Mouse (Mus musculus): ENCODE measurements around the gene Arl8a. TPM values are rescaled to one million over a fixed set of nuclear protein-coding genes. Genes with fewer than 3 reads are reported as not detected.

Gene Arl8a
- polyA plus RNA-seq, 1 experiment from 2014 or later = 11.2 TPM

DNA sequence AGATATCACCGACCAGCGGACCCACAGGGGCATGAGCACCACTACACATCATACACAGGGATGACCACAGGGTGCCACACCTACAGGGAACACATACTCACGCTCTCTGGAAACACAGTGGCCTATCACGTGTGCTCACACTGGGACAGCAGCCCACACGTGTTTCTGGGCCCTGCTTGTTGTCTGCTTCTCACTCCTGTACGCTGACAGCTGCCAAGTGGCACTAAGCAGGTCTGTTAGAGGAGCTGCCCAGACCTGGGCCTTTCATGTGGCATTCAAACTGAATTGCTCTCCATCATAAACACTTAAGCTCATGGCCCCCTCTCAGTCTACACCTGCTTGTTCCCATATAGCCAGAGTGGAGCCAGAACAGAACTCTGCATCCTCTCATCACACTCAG is 9.7 kb downstream of the Arl8a start:
- 64% methylated on average over 6 of the region's 6 CpGs for WGBS (ENCODE audit: insufficient replicate concordance)
- Histone ChIP-seq H3K4me1 (replicated peaks) (peaks cover 16% of the 10 kb centered on the region), H3K36me3 (replicated peaks) (peaks cover 14% of the 10 kb centered on the region), H3K9me3 (replicated peaks) (no peaks in the 10 kb centered on the region), H3K4me2 (no peak overlapping the region), H3K27me3 (0 out of 2 replicates have a peak, but pooled peaks cover 3% of the 10 kb centered on the region), H3K27ac (replicated peaks) (no peak overlapping the region), H3K9ac (no peak overlapping the region), H3K4me3 (replicated peaks) (no peak overlapping the region)
- no peak for ATAC-seq (ENCODE audit: insufficient read depth)

DNA sequence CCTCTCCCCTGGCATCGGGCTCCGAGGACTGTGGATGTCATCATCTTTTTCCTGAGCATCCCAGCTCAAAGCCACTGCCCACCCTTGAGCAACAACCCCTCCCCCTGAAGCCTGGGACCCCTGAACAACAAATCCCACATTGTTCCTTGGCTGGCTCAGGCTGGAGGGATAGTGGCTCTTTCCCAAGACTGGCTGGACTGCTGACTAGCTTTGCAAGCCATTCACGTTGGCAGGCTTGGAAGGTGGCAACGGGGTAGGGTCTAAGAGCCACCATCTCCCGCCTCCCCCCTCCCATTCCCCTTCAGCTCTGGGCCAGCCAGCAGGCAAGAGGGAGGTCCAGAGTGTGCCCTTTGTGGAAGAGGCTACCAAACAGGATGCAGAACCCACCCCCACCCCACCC is 12.0 kb downstream of the Arl8a start:
- H3K9ac ChIP-seq = no peak overlapping the region
- H3K27ac ChIP-seq (replicated peaks) = no peak overlapping the region
- H3K4me2 ChIP-seq = no peak overlapping the region
- H3K4me3 ChIP-seq (replicated peaks) = no peak overlapping the region
- H3K9me3 ChIP-seq (replicated peaks) = no peaks in the 10 kb centered on the region
- H3K36me3 ChIP-seq (replicated peaks) = peaks cover 12% of the 10 kb centered on the region
- H3K27me3 ChIP-seq = 0 out of 2 replicates have a peak, but pooled peaks cover 3% of the 10 kb centered on the region
- no peak for ATAC-seq (ENCODE audit: insufficient read depth)
- H3K4me1 ChIP-seq (replicated peaks) = peaks cover 16% of the 10 kb centered on the region
- WGBS (ENCODE audit: insufficient replicate concordance) = 67% methylated on average over 5 of the region's 5 CpGs

DNA sequence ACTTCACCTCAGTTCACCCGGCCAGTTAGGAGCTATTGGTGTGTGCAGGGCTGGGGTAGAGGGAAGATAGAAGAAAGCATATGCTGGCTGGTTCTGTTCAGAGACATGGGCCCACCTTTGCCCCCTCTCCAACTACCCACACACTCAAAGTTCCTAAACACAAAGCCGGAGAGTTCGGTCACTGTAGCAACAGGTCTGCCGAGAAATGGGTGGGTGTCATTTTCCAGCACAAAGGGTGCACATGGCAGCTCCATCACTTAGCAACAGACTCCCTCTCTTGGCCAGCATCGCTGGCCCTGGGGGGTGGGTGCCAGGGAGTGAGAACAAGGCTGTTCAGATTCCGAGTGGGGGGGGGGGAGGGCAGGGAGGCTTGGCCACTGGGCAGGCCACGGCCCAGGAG is 12.4 kb downstream of the Arl8a start:
- WGBS (ENCODE audit: insufficient replicate concordance) = 70% methylated on average over 7 of the region's 7 CpGs
- Histone ChIP-seq H3K9ac (no peak overlapping the region), H3K4me1 (replicated peaks) (peaks cover 12% of the 10 kb centered on the region), H3K9me3 (replicated peaks) (no peaks in the 10 kb centered on the region), H3K4me2 (no peak overlapping the region), H3K36me3 (replicated peaks) (peaks cover 12% of the 10 kb centered on the region), H3K27ac (replicated peaks) (no peak overlapping the region), H3K27me3 (0 out of 2 replicates have a peak, but pooled peaks cover 3% of the 10 kb centered on the region), H3K4me3 (replicated peaks) (no peak overlapping the region)
- no peak for ATAC-seq (ENCODE audit: insufficient read depth)

DNA sequence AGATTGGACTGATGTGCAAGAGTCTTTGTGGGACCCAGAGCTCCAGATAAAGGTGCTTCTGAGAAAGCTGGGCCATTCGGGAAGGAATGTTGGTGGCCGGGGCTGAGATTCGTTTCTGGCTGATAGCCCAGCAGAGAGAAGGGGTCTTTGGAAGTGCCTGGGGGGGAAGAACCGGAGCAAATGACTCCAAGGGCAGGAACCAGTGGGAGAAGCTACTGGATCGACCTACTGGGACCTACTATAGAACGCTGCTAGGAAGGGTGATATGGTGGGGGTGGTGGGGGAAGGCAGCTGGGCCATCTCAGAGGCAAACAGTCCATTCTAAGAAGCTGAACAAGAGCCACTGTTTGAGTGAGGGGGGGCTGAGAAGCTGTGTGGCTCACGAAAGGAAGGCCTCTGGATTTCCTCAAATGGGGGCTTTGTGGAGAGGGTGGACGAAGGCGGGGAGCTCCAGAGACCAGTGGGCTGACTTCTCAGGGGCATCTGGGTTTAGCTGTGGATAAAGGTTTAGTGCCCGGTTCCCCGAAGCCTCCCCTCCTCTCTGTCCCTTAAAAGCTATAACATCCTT is 13.0 kb downstream of the Arl8a start:
- Histone ChIP-seq H3K4me3 (replicated peaks) (no peak overlapping the region), H3K4me2 (no peak overlapping the region), H3K4me1 (replicated peaks) (peaks cover 7% of the 10 kb centered on the region), H3K9me3 (replicated peaks) (no peaks in the 10 kb centered on the region), H3K36me3 (replicated peaks) (peaks cover 12% of the 10 kb centered on the region), H3K9ac (no peak overlapping the region), H3K27ac (replicated peaks) (no peak overlapping the region), H3K27me3 (0 out of 2 replicates have a peak, but pooled peaks cover 3% of the 10 kb centered on the region)
- WGBS (ENCODE audit: insufficient replicate concordance) = 70% methylated on average over 11 of the region's 11 CpGs
- no peak for ATAC-seq (ENCODE audit: insufficient read depth)

DNA sequence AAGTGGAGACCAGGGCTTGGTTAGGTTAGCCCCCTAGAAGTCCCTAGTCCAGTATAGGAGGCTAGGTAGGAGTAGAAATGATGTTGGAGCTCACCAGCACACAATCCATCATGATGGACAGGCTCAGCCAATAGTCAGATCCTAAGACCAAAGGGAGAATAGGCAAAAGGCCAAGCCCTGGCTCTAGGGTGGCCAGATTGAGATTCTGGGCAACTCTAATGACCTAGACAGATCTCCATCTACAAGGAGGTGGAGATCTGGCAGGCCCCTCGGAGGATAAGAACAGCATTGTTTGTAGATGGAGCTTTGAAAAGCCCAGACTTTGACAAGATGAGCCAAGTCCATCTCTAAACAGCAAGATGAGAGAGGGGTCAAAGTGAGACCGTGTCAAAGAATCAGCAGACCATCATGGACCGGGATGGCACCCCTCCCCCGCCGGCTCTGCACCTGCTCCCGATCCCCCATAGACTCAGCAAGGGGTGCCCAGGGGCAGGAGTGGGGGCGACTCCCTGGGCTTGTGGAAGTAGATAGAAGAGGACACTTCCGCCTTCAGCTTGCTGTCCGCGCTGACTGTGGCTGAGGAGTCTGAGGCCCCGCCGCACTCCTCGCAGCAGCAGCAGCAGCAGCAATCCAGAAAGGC is 13.9 kb downstream of the Arl8a start:
- Histone ChIP-seq H3K9me3 (replicated peaks) (no peaks in the 10 kb centered on the region), H3K4me3 (replicated peaks) (no peak overlapping the region), H3K36me3 (replicated peaks) (peaks cover 7% of the 10 kb centered on the region), H3K4me2 (no peak overlapping the region), H3K4me1 (replicated peaks) (no peaks in the 10 kb centered on the region), H3K9ac (no peak overlapping the region), H3K27me3 (0 out of 2 replicates have a peak, but pooled peaks cover 3% of the 10 kb centered on the region), H3K27ac (replicated peaks) (no peak overlapping the region)
- WGBS (ENCODE audit: insufficient replicate concordance) = 66% methylated on average over 13 of the region's 13 CpGs
- ATAC-seq (ENCODE audit: insufficient read depth) = no peak

DNA sequence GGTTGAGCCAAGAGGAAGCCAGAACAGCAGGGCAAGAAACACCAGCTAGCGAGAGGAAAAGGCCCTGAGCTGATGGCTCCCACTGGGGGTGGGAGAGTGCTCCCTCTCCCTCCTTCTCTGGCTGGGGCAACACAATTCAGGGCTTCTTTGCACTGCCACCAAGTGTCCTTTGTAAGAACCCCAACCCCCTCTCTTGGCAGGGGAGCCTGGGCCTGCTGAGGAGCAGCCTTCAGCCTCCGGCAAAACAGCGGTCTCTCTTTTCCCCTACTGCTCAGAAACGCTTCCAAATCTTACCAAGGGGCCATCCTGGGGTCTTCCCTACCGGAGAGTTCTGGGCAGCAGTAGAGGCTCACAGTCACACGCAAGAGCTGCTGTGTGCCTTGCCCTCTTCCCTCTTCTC is 16.1 kb downstream of the Arl8a start:
- Histone ChIP-seq H3K4me3 (replicated peaks) (no peak overlapping the region), H3K36me3 (replicated peaks) (no peaks in the 10 kb centered on the region), H3K27ac (replicated peaks) (no peak overlapping the region), H3K9me3 (replicated peaks) (no peaks in the 10 kb centered on the region), H3K27me3 (0 out of 2 replicates have a peak, but pooled peaks cover 9% of the 10 kb centered on the region), H3K4me2 (no peak overlapping the region), H3K4me1 (replicated peaks) (no peaks in the 10 kb centered on the region), H3K9ac (no peak overlapping the region)
- WGBS (ENCODE audit: insufficient replicate concordance) = 64% methylated on average over 6 of the region's 6 CpGs
- ATAC-seq (ENCODE audit: insufficient read depth) = no peak

DNA sequence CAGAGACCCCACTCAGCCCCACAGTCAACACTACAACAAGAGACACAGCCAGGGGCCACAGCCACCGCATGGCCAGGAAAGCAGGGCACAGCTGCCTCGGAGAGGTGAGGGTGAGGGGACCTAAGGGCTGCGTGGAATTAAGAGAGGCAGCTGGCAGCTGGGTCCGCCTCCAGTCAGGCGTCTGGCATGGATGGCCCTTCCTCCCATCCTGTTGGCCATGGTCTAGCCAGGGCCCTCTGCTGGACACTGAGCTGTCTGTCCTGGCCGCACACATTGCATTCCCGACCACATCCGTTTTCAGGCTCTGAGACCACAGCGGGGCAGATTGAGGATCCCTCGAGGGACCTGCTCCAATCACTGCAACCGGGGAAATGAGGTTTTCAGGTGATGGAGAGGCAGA is 20.8 kb downstream of the Arl8a start, which contains the start of gene Gpr37l1:
Gene Gpr37l1, minus strand, starts transcription at position 247 of the 400 bp plus-strand sequence.
- no peak within 1 kb of the TSS for H3K27ac ChIP-seq (replicated peaks)
- WGBS (ENCODE audit: insufficient replicate concordance) = 41% methylated on average over 11 of the region's 11 CpGs

DNA sequence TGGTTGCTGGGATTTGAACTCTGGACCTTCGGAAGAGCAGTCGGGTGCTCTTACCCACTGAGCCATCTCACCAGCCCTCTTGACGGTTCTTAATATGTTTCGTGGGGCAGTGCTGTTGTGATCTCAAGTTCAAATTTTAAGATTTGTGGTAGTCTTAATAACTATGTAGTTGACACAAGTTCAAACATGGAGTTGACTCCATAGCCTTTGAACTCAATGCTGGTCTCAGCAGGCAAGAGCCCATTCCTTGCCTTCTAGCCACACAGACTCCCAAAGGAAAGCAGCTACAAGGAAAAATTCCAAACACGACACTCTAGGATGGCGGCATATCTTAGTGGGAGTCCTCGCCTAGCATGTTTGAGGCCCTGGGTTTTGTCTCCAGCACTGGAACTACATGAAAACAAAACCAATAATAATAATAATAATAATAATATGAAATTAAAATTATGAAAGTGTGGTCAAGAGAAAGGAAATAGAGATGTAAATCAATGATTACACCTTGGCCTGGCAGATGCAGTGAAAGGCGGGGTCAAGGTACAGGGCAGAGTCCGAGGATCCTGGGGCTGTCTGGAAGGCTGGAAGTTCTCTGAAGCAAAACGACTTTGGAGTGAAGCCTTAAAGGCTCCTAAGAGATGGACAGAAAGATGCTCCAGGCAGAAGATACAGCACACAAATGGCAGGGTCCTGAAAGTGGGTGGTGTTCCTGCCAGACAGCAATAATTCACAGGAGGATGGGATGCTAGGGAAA is 22.0 kb downstream of the Arl8a start:
- no peak overlapping the region for H3K9ac ChIP-seq
- 71% methylated on average over 10 of the region's 10 CpGs for WGBS (ENCODE audit: insufficient replicate concordance)
- ATAC-seq (ENCODE audit: insufficient read depth) = no peak
- peaks cover 15% of the 10 kb centered on the region; the same call in 1 of the 2 replicates for H3K27me3 ChIP-seq
- no peak overlapping the region for H3K4me3 ChIP-seq (replicated peaks)
- H3K9me3 ChIP-seq (replicated peaks) = no peaks in the 10 kb centered on the region
- no peaks in the 10 kb centered on the region for H3K36me3 ChIP-seq (replicated peaks)
- H3K4me1 ChIP-seq (replicated peaks) = no peaks in the 10 kb centered on the region
- H3K4me2 ChIP-seq = no peak overlapping the region
- no peak overlapping the region for H3K27ac ChIP-seq (replicated peaks)

More for the DNA sequence above, 20.8 kb downstream of the Arl8a start, which contains the start of gene Gpr37l1:
- Histone ChIP-seq H3K4me3 (replicated peaks) (no peak within 1 kb of the TSS), H3K27me3 (peaks cover 15% of the 10 kb centered on the region; the same call in 1 of the 2 replicates), H3K4me1 (replicated peaks) (no peaks in the 10 kb centered on the region), H3K4me2 (no peak within 1 kb of the TSS), H3K9ac (no peak within 1 kb of the TSS), H3K36me3 (replicated peaks) (no peaks in the 10 kb centered on the region), H3K9me3 (replicated peaks) (no peaks in the 10 kb centered on the region)
- ATAC-seq (ENCODE audit: insufficient read depth) = no peak

DNA sequence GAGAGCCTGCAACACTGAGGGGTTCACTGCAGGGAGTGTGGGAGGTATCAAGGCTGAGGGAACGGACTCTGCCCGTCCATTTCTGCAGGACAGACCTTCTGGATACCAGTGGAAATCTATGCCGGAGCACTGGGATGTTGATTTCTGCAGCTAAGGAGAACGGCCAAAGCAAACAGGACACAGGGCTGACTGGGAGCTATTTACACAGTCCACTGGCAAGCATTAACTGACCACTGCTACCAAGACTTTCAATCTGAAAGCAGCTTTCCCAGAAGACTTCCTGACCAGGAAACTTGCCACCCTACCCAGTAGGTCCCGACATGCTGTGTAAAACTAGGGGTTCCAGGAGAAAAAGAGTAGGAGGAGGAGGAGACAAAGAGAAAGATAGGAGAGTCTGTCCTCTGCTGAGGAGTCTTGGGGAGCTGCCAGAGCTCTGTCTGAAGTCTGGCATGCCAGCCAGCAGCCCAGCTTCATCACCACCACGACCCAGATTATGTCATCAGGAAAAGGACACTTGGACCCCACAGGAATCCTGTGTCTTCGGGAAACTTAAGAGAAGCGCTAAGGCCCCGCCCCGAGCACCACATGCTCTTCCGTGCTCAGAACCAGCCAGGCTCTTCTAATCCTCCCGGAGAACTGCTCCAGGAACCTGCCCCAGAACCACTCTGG is 23.1 kb downstream of the Arl8a start:
- Histone ChIP-seq H3K4me3 (replicated peaks) (no peak overlapping the region), H3K9me3 (replicated peaks) (no peaks in the 10 kb centered on the region), H3K9ac (no peak overlapping the region), H3K27ac (replicated peaks) (no peak overlapping the region), H3K4me1 (replicated peaks) (no peaks in the 10 kb centered on the region), H3K27me3 (peaks cover 15% of the 10 kb centered on the region; the same call in 1 of the 2 replicates), H3K4me2 (peak overlapping the region; percentile 15), H3K36me3 (replicated peaks) (no peaks in the 10 kb centered on the region)
- 45% methylated on average over 12 of the region's 12 CpGs for WGBS (ENCODE audit: insufficient replicate concordance)
- no peak for ATAC-seq (ENCODE audit: insufficient read depth)

DNA sequence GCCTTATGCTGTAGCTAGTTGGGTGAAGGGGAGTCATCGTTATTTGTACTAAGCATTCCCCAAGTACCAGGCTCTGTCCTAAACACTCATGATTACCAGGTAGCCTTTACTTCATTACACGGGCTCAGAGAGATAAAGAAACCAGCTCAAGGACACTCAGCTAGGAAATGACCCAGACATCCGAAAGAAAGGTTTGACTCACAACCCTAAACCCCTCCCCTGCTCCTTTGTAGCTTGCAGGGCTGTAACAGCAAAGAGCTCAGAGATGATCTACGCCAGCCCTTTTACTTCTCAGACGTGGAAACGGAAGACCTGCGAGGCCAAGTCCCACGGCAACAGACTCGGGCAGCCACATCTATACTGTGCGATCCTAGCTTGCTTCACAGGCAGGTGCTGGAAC is 23.7 kb downstream of the Arl8a start:
- Histone ChIP-seq H3K27ac (replicated peaks) (no peak overlapping the region), H3K9me3 (replicated peaks) (no peaks in the 10 kb centered on the region), H3K4me3 (replicated peaks) (no peak overlapping the region), H3K27me3 (peaks cover 15% of the 10 kb centered on the region; the same call in 1 of the 2 replicates), H3K4me2 (peak overlapping the region; percentile 15; the same call in 1 of the 2 replicates), H3K4me1 (replicated peaks) (no peaks in the 10 kb centered on the region), H3K36me3 (replicated peaks) (no peaks in the 10 kb centered on the region), H3K9ac (no peak overlapping the region)
- 54% methylated on average over 10 of the region's 10 CpGs for WGBS (ENCODE audit: insufficient replicate concordance)
- ATAC-seq (ENCODE audit: insufficient read depth) = no peak

DNA sequence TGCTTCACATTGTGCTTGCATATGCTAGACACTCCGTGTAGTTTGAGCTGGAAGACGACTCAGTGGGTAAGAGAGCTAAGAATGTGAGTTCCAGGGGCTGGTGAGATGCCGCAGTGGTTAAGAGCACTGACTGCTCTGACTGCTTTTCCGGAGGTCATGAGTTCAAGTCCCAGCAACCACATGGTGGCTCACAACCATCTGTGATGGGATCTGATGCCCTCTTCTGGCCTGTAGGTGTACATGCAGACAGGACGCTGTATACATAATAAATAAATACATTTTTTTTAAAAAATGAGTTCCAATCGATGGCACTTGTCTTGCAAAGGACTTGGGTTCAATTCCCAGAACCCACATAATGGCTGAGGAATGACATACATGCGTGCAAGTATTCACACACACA is 24.6 kb downstream of the Arl8a start:
- H3K9ac ChIP-seq = no peak overlapping the region
- H3K27ac ChIP-seq (replicated peaks) = no peak overlapping the region
- no peak overlapping the region for H3K4me2 ChIP-seq
- WGBS (ENCODE audit: insufficient replicate concordance) = 66% methylated on average over 7 of the region's 7 CpGs
- H3K9me3 ChIP-seq (replicated peaks) = no peaks in the 10 kb centered on the region
- no peak for ATAC-seq (ENCODE audit: insufficient read depth)
- H3K36me3 ChIP-seq (replicated peaks) = no peaks in the 10 kb centered on the region
- H3K4me3 ChIP-seq (replicated peaks) = no peak overlapping the region
- no peaks in the 10 kb centered on the region for H3K4me1 ChIP-seq (replicated peaks)
- H3K27me3 ChIP-seq = peaks cover 15% of the 10 kb centered on the region; the same call in 1 of the 2 replicates
